Mouse (Mus musculus) left cerebral cortex, adult 2 months (tissue): ENCODE measurements at regions not wholly inside any gene's neighbourhood (a gene's known extent, or its start where the extent isn't known, plus 50 kb on each side); places are given as distances from the start of the nearest gene placed in this dataset.

Source experiments
- DNase-seq, 2 experiments: peaks; one replicate each; pipeline ENCODE4 v3.0.0; 2021 to 2022; ENCODE audit warnings: low spot score in 2 of 2, mixed read lengths in 1 of 2; ENCODE audit errors: extremely low spot score in 1 of 2
- H3K27ac ChIP-seq: fragments of 200-600 bp; 2 replicates; pipeline ENCODE4 v1.8.1; 2022
- H3K4me3 ChIP-seq: fragments of 200-600 bp; 2 replicates; pipeline ENCODE4 v1.8.1; 2022
- CTCF ChIP-seq: fragments of 200-600 bp; IDR thresholded peaks from 2 replicates; pipeline ENCODE4 v1.8.1; 2022; ENCODE audit warnings: antibody characterized with exemption, mild to moderate bottlenecking, moderate library complexity
- intact Hi-C: fragments of 180-260 bp; cut with DNase I; formaldehyde crosslinking; loops from one replicate; pipeline ENCODE4 v1.15.1; 2025

DNA sequence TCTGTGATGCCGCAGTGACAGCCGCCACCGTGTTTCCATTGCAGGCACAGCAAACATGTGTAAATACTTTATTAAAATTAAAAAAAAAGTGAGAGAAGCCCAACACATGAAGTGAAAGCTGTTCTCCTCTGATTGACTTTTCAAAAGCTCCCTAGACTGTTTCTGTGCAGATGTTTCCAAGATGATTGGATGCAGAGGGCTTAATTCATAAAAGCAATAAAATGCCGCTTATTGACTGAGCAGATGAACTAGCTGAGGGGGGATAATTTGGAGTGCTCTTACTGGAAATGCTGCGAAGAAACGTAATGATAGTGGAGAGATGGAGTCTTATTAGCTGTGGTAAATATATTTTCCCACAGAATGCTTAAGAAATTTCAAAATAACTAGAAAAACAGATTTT lies 170.4 kb downstream of the Rnf144a start:
- H3K27ac ChIP-seq = no peak overlapping the region
- intact Hi-C loops = no loop called here
- no peak for DNase-seq
- no peak for TF ChIP-seq CTCF
- H3K4me3 ChIP-seq = no peak overlapping the region

DNA sequence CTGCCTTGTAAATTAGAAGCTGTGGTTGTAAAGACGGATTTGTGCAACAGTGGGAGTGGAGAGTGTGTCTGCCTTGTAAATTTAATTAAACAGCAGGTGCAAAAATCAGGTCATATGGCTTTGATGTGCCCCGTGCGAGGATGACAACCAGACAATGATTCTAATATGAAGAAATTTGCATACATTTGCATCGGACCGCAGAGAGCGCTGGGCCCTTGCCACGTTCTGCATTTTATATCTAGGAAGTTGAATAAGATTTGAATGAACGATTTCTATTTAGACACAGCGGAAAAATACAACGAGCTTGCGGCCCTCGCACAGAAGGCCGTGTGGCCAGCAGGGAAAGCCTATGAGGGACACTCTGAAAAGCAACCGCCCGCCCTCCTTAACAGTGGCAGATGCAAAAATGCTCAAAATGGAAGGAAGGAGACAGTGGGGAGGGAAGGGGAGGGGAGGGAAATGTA lies 187.5 kb downstream of the Rnf144a start:
- no peak for TF ChIP-seq CTCF
- DNase-seq = peak in 1 of 2 experiments; percentile 31
- intact Hi-C loops = loop anchor here (2.0 to 10.0 kb wide), 7 partner anchors 50 to 1195 kb away; no protein-coding TSS in a partner anchor
- no peak overlapping the region for H3K4me3 ChIP-seq
- peak overlapping the region; percentile 51 for H3K27ac ChIP-seq

DNA sequence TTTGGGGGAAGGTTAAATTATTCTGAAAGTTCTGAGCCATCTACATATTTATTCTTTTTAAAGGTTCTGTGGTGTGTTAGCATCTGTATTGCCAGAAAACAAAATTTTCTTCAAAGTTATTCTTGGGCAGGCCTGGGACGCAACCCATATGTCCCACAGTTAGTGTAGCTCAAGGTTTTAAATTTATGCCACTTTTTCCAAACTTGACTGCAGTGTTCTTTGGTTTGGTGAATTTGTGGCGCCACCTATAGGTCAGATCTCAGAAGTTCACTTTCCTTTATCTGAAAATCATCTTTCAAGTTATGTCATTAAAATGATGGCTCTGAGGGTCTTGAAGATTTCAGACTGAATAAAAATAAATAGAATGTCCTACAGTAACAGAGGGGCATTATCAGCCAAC lies 188.7 kb downstream of the Rnf144a start:
- Histone ChIP-seq H3K27ac (peak overlapping the region; percentile 51), H3K4me3 (no peak overlapping the region)
- intact Hi-C loops = loop anchor here (2.0 to 10.0 kb wide), 7 partner anchors 51 to 1194 kb away; no protein-coding TSS in a partner anchor
- DNase-seq = peak; percentile 34 to 48
- peak; percentile 83 for TF ChIP-seq CTCF

DNA sequence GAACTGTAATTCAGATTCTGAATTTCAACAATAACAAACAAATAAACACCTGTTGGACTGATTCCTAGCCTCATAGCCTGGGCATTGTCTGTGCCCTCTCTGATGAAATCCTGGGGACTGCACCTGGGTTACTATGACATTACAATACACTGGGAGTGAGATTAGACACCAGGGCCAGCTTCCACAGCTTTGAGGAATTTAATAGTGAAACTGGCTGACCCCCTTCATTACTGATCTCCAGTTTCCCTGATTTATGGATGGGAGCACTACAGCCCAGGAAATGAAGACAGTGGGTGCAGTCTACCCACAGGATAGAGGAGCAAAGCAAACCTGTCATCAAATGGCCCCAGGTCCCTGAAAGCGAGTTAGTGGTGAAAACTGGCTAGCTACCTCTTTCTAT lies 202.6 kb downstream of the Rnf144a start:
- no peak for TF ChIP-seq CTCF
- intact Hi-C loops = no loop called here

DNA sequence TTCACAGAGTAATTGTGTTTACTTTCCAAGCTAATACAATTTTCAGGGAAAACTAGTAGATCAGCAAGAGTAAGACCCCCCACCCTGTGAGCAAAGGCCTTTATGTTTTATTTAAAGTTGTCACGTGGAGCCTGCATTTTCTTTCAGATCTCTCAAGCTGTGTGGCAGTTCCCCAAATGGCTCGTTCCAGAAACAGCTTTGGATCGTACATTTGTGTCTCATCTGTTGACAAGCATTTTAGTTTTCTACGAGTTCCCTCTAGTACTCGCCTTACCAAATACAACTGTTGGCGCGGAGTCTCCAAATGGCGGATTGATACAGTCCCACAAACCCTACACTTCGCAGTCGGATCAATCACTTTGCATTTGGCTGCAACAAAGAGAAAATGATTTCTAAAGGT lies 203.6 kb downstream of the Rnf144a start:
- no peak overlapping the region for H3K4me3 ChIP-seq
- no peak for TF ChIP-seq CTCF
- H3K27ac ChIP-seq = no peak overlapping the region
- intact Hi-C loops = no loop called here
- no peak for DNase-seq

More for the DNA sequence above, 202.6 kb downstream of the Rnf144a start:
- Histone ChIP-seq H3K4me3 (no peak overlapping the region), H3K27ac (no peak overlapping the region)
- no peak for DNase-seq

DNA sequence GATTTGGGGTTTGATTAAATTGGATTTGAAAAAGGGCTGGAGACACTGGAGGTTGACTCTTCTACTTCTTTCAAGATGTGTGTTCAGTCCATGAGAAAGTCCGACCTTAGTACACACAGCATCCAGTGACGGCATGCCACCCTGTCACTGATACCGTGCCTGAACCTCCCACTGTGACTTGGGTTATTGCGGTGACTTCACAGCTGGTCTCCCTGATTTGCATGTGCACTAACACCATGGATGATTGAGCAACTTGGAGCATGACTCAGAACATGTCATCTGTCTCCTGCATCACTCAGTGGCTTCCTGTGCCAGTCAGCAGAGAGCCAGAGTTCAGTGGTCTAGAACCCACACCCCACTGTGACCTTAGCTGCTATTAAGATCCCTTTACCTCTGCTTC lies 208.3 kb downstream of the Rnf144a start:
- Histone ChIP-seq H3K27ac (no peak overlapping the region), H3K4me3 (no peak overlapping the region)
- intact Hi-C loops = no loop called here
- DNase-seq = no peak
- no peak for TF ChIP-seq CTCF

DNA sequence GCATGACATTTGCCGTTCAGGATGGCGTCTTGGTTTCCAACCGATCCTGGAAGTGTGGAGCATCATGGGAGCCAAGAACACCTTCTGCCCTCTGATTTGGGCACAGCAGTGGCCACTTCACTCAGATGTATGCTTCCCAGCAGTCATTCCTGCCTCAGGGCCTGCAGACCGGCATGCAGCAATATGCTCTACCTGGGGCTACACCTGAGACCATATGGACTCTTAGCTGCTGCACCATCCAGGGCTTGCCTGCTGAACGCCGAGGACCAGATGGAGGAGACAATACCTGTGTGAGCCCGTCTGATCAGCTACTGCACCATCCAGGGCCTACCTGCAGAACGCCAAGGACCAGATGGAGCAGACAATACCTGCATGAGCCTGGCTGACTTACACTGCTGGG lies 209.0 kb downstream of the Rnf144a start:
- H3K27ac ChIP-seq = no peak overlapping the region
- TF ChIP-seq CTCF = no peak
- intact Hi-C loops = no loop called here
- DNase-seq = no peak
- no peak overlapping the region for H3K4me3 ChIP-seq

DNA sequence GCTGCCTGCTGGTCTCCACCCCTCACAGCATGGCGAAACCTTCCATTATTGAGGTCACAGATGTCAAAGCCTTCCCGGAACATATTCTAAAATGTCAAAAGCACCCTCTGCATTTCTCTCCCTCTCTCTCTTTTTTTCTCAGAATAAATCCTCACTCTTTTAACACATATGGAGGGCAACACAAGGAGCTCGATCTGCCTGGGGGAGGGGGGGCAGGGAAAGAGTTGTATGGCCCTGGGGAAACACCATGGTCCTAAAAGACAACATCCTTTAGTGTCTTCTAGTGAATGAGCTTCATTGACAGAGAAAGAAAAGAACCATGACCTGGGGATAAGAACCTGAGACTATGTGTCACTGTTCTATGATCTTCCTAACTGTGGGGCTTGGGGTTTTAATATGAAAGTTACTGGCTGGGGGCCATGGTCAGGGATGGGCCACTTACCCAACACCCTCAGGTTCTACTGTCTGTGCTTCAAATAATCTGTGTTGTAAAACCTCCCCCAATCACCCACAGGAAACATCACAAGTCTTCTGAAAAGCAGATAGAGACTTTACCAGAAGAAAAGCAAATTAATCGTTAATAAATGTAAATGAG lies 223.0 kb downstream of the Rnf144a start:
- no peak for TF ChIP-seq CTCF
- intact Hi-C loops = no loop called here
- H3K4me3 ChIP-seq = no peak overlapping the region
- no peak for DNase-seq
- H3K27ac ChIP-seq = peak overlapping the region; percentile 64; the same call in 1 of the 2 replicates

DNA sequence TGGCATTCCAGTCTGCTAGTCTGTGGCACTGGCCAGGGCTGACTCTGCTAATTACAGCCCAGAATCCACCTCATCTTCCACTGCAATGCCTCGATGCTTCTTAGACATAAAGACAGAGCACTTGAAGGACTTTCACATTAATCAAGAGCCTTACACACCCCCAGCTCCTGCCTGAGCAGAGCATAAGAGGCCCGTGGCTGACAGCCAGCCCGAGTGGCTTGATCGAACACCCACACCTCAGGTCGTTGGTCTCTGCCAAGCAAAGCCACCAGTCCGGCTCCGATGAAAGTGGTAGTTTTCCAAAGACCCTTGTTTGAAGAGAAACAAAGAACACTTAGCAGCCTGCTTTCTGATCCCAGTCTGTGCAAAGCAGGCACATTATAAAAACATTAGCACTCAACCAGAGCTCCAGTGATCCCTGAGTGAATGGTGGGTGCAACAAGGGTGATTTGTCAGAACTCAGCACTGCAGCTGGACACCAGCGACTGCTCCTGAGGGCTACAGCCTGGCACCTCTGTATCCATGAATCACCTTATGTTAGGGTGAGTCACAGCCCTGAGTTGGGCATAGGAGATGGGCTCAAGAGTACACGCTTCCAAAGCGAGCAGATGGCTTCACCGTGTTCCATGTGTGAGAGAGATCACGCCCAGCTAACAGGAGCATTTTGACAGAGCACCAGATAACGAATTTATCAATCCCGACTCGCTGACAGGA lies 223.6 kb downstream of the Rnf144a start:
- peak in 1 of 2 experiments; percentile 20 for DNase-seq
- Histone ChIP-seq H3K4me3 (no peak overlapping the region), H3K27ac (peak overlapping the region; percentile 64; the same call in 1 of the 2 replicates)
- no peak for TF ChIP-seq CTCF
- intact Hi-C loops = no loop called here

DNA sequence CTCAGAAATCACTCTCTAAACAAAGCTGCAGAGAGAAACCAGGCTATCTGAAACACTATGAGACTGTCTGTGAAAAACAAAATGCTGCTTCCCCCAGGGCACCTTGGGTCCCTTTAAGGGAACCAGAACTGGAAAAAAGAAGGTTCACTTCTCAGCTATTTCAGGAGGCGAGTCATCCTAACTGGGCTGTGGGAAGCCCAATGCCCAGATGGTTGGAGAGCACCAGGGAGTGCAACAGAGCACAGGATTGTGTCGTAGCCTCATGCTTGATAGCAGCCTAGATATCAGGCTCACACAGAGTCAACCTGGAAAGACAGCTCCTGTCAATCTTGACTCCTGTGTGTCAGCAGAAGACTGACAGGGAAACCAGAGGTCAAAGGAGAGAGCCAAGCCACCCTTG lies 226.1 kb downstream of the Rnf144a start:
- intact Hi-C loops = no loop called here

DNA sequence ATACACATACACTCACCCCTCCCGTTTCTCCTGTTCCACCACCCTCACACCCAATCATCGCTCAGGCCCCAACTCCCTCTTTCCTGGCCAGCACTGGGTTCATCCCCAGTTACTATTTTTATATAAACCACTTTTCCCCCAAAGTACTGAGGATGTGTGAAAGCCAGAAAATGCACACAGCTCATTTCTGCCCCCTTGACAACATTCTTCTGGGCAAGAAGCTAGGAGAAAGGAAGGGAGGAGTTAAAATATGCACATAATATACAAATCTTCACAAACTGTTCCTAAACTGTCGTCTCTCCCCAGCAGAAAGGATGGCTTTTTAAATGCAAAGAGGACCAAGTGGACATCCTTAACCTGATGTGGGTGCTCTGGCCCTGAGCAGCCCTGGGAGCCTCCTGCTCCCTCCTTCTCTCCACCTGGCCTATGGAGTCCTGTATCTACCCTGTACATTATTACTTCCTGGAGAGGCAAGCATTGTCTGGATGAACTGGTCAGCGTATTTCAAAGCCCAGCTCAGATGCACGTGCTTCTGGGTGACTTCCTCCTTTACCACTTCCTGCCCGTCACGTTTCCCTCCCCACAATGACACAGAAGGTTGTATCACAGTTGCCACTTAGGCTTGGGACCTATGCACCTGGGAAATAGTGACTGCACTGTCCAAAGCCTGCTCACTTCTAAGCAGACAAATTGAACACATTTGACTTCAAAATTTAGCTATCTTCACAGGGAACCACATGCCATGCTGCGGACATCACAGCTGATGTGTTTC lies 227.8 kb downstream of the Rnf144a start:
- no peak for TF ChIP-seq CTCF

More for the DNA sequence above, 226.1 kb downstream of the Rnf144a start:
- Histone ChIP-seq H3K27ac (peak overlapping the region; percentile 21; the same call in 1 of the 2 replicates), H3K4me3 (no peak overlapping the region)
- TF ChIP-seq CTCF = no peak
- DNase-seq = no peak

More for the DNA sequence above, 227.8 kb downstream of the Rnf144a start:
- Histone ChIP-seq H3K4me3 (no peak overlapping the region), H3K27ac (peak overlapping the region; percentile 53)
- no peak for DNase-seq
- intact Hi-C loops = no loop called here
